Mouse (Mus musculus) thymus, adult 2 months (tissue): ENCODE data around the gene Cd63.

Experiments used
- CTCF ChIP-seq: fragments of 200-500 bp; IDR thresholded peaks from 2 replicates; pipeline ENCODE4 v1.5.1; 2012; ENCODE audit warnings: mild to moderate bottlenecking, control low read depth, low read length, moderate library complexity, borderline replicate concordance; ENCODE audit not compliant: control insufficient read depth, poor library complexity, insufficient read depth; ENCODE audit errors: extremely low read depth
- POLR2A ChIP-seq: fragments of 200-500 bp; IDR thresholded peaks from 2 replicates; pipeline ENCODE4 v1.6.1; 2012; ENCODE audit warnings: mild to moderate bottlenecking, low read length, control low read depth, moderate library complexity; ENCODE audit not compliant: control insufficient read depth, poor library complexity, insufficient read depth; ENCODE audit errors: extremely low read depth

DNA sequence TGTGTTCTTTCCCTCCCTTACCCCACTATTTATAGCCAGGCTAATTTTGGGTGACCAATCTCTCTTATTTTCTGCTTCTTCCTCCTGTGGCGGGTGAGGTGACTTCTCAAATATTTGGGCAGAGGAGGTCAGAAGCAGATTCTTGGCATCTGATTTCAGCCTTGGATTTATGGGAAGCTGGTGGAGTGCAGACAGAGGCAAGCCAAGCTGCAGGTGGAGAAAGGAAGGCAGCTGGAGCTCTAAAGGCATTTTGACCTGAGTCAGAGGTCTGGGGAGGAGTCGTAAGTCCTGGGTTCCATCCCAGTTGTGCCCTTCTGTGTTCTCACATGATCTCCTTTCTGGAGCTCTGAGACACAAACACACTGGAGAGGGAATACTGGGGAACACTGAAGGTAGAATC is 30.7 kb downstream of the Cd63 start:
- TF ChIP-seq CTCF (no peak), POLR2A (no peak)
